Mouse (Mus musculus): ENCODE measurements around the gene Pick1.
"Not testable (repeated sequence)": the region's sequence is repeated elsewhere in the genome, so short reads cannot be mapped to it uniquely, and the experiment has no call there.

Pick1 gene

DNA sequence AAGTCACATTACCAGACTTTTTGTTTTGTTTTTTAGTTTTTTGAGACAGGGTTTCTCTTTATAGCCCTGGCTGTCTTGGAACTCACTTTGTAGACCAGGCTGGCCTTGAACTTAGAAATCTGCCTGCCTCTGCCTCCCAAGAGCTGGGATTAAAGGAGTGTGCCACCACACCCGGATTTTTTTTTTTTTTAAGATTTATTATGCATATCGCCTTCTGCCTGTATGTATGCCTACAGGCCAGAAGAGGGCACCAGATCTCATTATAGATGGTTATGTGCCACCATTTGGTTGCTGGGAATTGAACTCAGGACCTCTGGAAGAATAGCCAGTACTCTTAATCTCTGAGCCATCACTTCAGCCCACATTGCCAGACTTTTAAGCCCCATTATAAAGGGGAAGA, 3.2 kb upstream of the Pick1 start:
- not testable (repeated sequence) for DNase-seq (ENCODE audit: low read depth, low spot score)

DNA sequence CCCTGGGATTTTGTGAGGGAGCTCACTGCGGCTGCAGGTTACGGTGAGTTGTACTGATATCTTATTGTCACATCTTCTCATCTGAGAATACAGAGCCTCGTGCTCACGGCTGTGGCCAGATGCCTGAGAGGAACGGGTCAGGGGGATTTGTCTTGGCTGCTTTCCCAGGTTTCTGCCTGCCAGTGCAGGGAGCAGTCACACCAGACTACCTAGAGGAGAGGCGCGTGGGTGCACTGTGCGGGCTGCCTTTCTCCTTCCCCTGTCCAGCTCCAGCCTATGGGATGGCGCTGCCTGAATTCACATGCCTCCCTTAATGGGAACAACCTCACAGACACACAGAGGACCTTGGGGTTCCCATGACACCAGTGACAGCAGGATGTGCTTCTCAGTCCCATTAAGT, 6.3 kb downstream of the Pick1 start:
- DNase-seq (ENCODE audit: low read depth, low spot score) = no peak

DNA sequence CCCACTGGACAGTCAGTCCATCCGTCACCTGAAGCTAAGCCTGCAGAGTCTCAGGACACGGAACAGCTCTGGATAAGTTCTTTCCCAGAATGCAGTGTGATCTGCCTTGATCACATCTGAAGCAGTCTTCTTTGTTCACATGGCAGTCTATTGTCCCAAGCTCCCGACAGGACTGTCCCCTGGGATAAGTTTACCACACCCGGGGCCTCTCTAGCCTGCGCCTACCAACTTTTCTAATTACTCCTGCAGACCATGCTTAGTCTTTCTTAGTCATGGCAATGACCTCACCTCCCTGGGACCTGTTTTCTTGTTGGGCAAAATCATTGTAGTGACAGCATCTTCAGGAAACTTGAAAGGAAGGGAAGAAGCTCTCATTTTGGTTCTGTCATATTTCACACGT, 9.1 kb downstream of the Pick1 start:
- DNase-seq (ENCODE audit: low read depth, low spot score) = no peak

DNA sequence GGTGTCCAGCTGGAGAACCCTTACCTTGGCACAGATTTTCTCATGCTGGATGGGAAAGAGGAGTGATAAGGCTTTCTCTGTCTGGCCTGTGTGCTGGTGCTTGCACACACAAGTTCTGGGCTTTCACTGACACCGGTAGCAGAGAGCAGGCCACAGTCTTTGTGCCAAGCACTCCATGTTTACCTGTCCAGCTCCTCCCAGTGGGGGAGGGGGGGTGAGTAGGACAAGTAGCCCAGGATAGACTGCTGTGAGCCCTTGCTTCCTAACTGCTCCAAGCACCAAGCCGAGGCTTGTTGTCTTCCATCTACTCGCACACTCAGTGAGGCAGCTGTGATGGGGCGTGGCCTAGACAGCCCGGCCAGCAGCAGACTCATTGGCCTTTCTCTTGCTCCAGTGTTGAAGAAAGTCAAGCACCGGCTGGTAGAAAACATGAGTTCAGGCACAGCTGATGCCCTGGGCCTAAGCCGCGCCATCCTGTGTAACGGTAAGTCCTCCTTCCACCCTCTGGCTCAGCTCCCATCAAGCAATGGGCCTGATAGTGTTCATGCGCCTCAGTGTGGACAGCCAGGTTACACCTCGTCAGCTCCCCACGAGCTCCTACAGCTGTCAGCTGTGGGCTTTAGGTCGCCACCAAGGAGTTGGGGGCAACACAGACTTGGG, 13.7 kb downstream of the Pick1 start:
- DNase-seq (ENCODE audit: low read depth, low spot score) = no peak

DNA sequence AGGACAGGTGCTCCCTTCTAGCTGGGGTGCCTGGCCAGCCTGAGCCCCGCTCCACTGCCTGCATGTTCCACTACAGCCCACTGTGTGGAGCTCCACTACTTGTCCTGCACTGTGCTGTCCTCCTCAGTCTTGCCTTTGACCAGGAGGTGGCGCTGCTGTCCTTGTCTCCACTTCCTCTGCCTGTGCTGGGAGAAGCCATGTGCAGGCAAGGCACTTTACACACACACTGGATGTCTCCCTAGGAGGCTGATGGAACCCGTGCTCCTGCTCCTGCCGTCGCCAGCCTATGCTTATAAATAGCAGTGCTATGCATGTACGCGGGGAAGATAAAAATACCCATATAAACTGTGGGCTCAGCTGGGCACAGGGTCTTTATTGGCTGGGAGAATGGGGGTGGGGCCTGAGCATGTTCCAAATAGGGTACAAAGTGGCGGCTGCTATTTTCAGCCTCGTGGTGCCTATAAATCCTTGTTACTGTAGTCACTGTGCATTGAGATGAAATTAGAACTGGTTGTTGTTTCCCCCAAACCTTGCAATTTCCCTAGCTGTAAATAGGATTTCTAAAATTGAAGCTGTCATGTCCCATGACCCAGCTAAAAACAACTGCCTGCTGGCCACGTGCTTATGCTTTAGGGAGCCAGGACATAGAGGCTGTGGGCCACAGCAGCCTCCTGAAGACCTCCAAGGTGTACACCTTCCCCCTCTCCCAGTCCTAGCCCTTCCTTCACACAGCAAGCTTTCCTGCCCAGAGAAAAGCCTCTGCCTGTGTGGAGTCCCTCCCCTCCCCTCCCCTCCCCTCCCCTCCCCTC, 14.5 kb downstream of the Pick1 start:
- peak; percentile 97 for DNase-seq (ENCODE audit: low read depth, low spot score)

DNA sequence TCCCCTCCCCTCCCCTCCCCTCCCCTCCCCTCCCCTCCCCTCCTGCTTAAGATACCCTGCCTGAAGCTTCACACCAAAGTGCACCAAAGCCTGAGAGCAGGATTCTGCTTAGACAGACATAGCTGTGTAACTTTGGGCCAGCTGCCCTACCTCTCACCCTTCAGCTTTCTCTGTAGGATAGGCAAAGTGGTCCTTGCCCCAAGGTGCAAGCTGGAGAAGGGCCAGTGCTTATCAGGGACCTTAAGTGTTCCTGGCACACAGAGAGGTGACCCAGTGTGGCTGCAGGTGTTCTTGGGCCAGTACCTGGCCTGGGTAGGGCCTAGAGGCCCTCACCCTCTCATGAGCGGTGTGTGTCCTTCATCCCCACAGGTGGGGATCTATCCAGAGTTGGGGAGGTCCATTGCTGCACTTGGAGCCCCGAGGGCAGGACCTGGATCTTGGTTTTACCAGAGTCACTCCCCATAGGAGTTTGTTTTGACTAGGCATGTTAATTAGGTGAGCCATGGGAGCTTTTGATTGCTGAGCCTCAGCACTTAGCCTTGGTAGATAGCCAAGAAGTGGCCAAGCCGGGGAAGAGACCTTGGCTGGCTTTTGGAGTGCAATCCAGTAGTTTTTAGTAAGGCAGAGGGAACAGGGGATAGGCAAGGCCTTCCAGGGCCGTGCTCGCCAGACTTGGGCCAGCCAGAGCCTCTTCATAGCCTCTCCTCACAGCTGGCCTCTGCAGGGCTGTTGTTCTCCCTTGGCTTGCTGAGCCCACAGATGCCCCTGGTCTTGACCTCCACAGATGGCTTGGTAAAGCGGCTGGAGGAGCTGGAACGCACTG, 15.3 kb downstream of the Pick1 start:
- DNase-seq (ENCODE audit: low read depth, low spot score) = no peak

DNA sequence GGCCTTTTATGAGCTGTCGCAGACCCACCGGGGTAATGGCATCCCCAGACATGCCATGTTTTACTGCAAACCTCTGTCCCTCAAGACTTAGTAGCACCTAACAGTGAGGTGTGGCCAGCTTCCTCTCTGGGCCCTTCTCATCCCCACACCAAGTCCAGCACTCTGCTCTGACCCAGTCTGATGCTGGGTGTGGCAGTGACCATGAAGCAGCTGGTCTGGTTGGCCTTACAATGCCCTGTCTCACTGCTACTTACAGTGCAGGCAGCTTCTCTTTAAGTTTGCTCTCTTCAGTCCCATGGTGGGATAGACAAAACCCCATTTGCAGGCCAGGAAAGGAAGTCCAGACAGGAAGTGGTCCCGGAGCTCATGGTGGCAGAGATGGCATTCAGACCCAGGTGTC, 16.3 kb downstream of the Pick1 start:
- DNase-seq (ENCODE audit: low read depth, low spot score) = no peak

DNA sequence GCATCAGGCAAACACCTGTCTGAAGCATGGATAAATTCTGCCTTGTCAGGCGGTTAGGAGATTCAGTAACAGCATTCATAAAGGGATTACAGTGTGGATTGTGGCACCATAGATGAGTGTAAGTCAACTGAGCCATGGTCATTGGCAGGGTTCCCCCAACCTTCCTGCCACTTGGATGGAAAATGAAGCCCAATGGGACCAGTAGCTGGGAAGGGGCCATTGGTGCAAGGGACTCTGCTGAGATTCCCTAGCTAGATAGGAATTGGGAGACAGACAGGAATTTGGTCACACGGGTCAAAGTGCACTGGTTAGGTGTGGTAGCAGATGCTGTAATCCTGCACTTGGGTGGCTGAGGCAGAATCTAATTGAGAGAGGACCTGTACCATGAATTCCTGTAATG, 21.3 kb downstream of the Pick1 start:
- no peak for DNase-seq (ENCODE audit: low read depth, low spot score)

DNA sequence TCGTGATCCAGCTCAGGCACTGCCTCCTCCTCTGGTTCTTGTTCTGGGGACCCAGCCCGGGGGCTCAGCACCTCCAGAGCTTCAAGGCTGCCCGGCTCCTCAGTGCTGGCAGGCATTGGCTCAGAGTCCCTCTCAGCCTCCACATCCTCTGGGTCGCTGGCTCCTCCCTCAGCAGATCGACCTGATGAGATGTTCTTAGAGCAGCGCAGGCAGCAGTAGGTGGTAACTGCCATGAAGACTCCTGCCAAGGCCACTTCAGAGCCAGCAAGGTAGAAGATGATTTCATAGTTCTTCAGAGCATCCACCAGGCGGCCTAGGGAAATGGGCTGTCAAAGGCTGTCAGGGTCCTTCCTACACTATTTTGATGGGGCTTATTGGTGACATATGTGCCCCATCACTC, 22.2 kb downstream of the Pick1 start:
- no peak for DNase-seq (ENCODE audit: low read depth, low spot score)

DNA sequence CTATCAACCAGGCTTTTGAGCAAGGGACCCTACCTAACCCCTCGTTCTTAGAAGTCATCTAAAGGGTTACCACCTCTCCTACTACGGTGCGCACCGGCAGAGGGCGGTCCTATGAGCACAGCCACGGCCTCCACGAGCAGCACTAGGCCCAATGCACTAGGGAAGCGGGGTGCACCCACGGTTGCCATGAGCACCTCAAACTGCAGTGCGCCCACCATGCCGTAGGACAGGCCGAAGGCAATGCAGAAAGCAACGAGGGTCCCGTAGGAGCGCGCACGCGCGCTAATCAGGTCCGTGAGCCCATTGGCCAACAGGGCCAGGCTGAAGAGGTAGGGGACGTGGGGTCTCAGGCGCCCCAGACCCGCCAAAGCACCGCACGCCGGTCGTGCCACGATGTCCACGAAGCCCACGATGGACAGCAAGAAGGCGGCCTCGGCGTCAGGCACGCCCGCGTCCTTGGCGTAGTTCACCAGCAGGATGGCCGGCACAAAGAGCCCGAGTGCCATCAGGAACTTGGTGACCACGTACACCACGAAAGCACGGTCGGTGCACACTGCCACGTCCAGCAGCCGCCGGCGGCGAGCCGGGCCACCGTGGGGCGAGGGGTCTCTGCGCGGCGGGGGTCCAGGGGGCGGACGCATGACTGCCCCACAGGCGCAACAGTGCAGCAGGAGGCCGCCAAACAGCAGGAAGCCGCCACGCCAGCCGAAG, 23.0 kb downstream of the Pick1 start:
- DNase-seq (ENCODE audit: low read depth, low spot score) = no peak

DNA sequence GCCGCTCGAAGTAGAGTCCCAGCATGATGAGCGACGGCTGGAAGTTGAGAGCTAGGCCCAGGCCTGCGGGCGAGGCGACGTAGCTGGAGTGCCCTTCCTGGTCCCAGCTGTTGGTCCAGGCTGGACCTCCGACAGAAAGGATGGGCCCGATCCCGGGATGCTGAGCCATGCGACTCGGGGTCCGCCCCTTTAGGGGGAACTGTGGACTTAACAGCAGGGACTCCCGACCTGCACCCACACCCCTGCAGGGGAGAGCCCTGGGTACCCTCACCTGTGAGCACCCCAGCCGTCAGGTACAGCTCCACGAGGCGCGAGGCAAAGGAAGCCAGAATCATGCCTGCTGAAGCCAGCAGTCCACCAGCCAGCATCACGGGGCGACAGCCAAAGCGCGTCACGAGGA, 23.6 kb downstream of the Pick1 start:
- DNase-seq (ENCODE audit: low read depth, low spot score) = no peak

DNA sequence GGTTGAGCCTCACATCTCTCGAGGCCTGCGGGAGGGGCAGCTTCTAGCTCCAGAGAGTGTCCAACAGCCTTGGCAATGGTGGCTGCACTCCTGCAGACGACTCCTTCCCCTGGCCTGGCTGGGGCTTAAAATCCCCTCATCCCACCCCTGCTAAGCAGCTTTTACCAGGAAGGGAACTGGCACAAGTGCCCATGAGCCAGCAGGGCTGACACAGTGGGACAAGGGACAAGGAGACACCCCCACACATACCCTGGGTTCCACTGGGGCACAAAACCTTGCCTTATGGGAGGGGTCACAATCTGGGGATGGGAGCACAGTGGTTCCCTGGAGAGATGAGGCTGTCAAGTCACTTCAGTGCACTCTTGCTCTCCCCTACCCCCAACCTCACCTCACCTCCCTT, 25.7 kb downstream of the Pick1 start, which contains the start of gene Slc16a8:
Slc16a8 (minus strand) TSS at position 101 of the 400 bp plus-strand sequence.
- no peak for DNase-seq (ENCODE audit: low read depth, low spot score)

DNA sequence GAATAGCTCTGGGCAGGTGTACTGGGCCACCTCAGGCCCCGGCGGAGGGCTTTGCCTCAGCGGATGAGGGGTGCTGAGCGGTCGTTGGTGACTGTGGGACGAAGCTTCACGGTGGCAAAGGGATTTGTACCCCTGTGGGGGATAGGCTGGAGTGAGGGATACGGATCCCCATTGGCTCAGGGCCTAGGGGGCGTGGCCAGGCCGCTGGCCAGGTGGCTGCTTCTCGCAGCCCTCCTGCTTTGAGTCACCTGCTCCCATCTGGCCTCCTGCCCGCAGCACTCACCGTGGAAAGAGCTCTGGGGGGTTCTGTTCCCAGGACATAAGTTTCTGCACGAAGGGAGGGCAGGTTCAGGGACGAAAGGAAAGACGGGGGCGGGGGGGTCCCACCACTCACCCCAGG, 29.5 kb downstream of the Pick1 start:
- DNase-seq (ENCODE audit: low read depth, low spot score) = no peak

DNA sequence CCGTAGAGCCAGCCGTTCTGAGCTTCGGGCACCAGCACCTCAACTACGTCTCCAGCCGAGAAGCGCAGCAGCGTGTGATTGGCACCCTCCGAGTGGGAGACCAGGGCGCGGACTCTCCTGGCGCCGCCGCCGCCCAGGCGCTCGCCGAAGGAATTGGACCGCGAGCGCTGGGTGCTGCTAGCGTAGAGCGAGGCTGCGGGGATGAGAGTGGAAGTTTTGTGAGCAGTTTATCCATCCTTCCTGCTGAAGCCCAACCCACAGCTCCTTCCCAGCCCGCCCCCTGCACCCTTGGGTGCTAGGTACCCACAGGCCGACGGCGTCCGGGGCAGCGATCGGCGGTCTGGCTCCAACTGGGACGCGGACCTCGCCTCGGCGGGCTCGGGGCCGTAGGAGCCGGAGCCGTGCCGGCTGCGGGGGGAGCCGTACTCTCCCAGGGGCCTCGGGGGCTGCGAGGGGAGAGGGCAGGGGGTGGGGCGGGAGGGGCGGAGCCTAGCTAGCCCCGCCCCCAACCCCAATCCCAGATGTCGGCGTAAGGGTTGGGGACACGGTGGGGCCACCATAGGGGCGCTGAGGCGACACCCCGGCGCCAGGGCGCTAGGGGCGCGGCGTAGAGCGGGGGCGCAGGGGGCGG, 32.2 kb downstream of the Pick1 start:
- no peak for DNase-seq (ENCODE audit: low read depth, low spot score)

DNA sequence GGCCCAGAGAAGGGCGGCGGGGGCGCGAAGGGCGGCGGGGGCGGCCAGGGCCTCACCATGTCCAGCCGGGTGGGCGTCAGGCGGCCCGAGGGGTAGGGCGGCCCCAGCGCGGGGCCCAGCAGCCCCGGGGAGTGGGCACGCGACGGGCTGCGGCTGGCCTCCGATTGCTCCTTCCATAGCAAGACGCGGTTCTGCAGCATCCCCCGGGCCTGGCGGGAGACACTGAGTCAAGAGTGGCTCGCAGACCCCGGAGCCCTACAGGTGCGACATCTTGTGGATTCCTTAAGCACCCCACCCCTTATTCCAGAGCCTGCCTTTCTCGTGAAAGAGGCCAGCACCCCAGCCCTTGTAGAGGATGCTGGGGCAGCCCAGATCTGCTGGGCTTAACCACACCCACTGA, 32.8 kb downstream of the Pick1 start:
- DNase-seq (ENCODE audit: low read depth, low spot score) = no peak

DNA sequence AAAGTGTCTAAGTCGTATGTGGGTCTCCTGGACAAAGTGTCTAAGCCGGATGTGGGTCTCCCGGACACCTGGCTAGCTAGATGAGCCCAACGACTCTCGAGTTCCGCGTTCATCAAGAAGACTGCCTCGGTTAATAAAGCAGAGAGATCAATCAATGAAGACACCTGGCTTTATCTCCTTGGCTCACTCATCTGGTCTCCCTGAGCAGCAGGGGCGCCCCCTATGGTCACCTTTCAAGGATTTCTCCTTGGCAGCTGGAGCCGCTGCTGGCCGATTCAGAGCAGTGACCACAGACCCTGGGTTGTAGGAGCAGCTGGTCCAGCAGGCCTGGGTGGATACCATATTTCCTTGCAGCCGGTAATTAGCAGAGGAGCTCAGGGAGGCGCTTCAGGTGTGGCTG, 33.4 kb downstream of the Pick1 start:
- DNase-seq (ENCODE audit: low read depth, low spot score) = no peak

DNA sequence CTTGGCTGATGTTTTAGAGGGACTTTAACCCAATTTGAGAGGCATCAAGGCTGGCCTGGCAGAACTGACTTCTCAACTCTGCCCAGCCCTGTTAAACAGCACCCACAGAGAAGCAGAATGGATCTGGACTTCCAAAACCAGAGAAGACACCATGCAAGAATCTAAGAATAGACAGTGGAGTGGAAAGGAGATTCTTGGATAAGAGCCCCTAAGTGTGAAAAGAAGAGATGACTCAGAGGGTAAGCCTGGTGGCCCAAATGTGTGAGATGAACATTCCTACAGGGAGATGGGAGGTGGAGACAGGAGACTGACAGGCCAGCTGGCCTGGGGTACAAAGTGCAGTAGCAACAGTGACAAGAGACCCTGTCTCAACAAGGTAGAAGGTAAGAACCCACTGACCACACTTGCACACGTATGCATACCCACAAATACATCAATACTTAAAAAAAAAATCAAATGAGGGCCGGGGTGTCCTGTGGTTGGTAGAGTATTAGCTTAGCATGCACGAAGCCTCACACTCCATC, 33.9 kb downstream of the Pick1 start:
- DNase-seq (ENCODE audit: low read depth, low spot score) = no peak

DNA sequence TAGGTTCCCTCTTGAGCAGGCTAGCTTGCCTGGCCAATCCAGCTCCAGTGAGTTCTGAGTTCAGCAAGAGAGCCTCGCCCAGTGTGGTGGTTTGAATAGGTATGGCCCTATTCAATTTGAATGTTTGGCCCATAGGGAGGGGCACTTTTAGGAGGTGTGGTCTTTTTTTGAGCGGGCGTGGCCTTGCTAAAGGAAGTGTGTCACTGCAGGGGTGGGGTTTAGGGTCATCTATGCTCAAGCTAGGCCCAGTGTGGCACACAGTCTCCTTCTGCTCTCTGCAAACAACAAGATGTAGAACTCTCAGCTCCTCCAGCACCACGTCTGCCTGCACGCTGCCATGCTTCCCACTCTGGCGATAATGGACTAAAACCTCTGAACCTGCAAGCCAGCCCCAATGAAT, 34.8 kb downstream of the Pick1 start:
- DNase-seq (ENCODE audit: low read depth, low spot score) = no peak

DNA sequence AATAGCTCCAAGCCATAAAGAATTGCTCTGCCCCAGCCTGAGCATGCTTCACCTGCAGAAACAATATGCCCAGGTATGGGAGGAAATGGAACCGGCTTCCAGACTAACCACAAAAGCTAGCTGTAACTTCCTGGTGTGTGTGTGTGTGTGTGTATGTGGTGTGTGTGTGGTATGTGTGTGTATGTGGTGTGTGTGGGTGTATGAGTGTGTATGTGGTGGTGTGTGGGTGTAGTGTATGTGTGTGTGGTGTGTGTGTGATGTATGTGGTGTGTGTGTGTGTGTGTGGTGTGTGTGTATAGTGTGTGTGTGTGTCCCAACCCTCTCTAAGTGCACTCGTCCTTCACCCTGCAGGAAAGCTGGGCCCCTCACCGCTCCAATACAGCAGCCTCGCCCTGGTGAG, 36.4 kb downstream of the Pick1 start:
- no peak for DNase-seq (ENCODE audit: low read depth, low spot score)

DNA sequence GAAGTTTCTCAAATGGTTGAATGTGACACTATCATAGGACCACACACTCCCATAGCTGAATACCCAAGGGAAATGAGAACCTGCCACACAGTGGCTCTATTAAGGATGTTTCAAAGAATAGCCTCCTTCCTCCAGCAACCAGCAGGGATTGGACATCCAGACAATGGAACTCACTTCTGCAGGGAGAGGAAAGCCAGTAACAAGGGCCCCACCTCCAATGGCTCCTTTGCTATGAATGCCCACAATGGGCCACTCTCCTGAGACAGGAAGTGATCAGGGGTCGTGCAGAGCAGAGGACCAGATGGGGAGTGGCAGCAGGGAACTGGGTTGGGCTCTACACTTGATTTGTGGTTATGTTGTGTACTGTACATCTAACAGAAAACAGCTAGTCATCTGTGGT, 39.5 kb downstream of the Pick1 start:
- no peak for DNase-seq (ENCODE audit: low read depth, low spot score)

All from retina, postnatal 7 days (tissue).